Mouse (Mus musculus): ENCODE measurements at regions not wholly inside any gene's neighbourhood (a gene's known extent, or its start where the extent isn't known, plus 50 kb on each side); places are given as distances from the start of the nearest gene placed in this dataset.

DNA sequence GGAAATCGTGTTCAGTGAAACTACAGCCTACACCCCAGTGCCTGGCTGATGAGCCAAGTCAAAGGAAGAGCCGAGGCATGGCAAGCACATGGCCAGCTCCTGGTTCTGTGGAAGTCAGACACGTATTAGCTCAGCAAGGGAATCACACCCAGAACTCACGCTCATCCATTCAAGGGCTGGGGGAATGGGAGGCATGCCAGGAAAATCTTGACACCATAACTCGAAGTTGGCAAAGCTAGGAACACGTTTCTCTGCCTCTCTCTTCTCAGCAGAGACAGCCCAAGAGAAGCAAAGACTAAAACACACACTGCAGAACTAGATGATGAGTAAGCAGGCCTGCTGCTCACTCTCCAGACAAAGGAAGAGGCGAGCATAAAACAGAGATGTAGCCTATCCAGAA lies 53.5 kb upstream of the Ypel5 start:
- TF ChIP-seq CTCF (IDR thresholded peaks at IDR 0.05; ENCODE audit: borderline replicate concordance, insufficient read depth, low read length) (no peak), POLR2A (IDR thresholded peaks at IDR 0.05; ENCODE audit: low read depth, low read length) (no peak)
